Mouse (Mus musculus) kidney, adult 2 months (tissue): ENCODE measurements at regions not wholly inside any gene's neighbourhood (a gene's known extent, or its start where the extent isn't known, plus 50 kb on each side); places are given as distances from the start of the nearest gene placed in this dataset.

ENCODE experiments used
- CTCF ChIP-seq: fragments of 200-500 bp; conservative IDR thresholded peaks from 2 replicates; pipeline ENCODE4 v1.5.1; 2011; ENCODE audit warnings: low read depth, mild to moderate bottlenecking, control low read depth, low read length, moderate library complexity, mixed read lengths; ENCODE audit not compliant: insufficient read depth, insufficient read length
- POLR2A ChIP-seq: fragments of 200-500 bp; IDR thresholded peaks from one replicate; pipeline ENCODE4 v1.6.1; 2011; ENCODE audit warnings: low read depth, low read length, control low read depth

DNA sequence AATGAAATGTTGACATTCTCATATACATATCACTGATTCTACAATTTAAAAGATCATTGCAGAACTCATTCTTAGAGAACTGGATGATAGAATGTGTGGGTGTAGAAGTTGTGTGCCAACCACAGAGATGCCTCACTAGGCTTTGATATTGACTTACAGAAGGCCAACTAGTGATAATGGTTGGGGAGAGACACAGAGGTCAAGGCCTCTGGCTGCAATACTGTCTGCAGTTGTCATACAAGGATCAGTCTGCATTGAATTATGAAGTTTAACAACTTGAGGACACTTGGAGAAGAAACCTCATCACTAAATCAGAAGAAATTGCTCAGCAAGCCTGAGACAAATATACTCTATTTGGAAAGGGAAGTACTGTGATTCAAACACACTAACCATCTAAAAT, 357.9 kb downstream of the Dnajb9 start:
- TF ChIP-seq CTCF (no peak), POLR2A (no peak)
